Mouse (Mus musculus): ENCODE data around the gene Abce1. TPM values are rescaled to one million over a fixed set of nuclear protein-coding genes. Genes with fewer than 3 reads are reported as not detected.
A peak's percentile ranks its signal among the peaks of the same experiment; 100 is the strongest.

Abce1 gene
- total and polyA plus RNA-seq, 3 experiments: 123 to 306 (median 202) TPM

DNA sequence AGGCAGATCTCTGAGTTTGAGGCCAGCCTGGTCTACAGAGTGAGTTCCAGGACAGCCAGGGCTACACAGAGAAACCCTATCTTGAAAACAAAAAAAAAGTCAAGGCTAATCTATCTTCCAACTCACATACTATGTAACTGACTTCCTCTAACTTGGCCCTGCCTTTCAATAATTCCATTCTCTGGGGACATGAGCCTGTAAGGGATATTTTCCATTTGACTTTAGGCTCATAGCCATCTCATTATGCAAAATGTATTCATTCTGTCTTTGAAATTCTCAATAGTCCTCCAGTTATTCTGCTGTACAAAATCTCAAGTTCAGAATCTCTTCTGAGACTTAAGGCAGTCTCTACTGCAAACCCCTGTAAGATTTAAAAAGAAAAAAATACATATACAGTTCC, 10.0 kb upstream of the Abce1 start (continued):
- no peak for TF ChIP-seq CHD1 (IDR thresholded peaks at IDR 0.05; ENCODE audit: low read depth, low read length)
- TF ChIP-seq RAD21 (IDR thresholded peaks at IDR 0.05; ENCODE audit: low read depth, low read length): no peak
- 0 out of 2 replicates have a peak, but pooled peaks have one; percentile 46 for TF ChIP-seq SIN3A (IDR thresholded peaks at IDR 0.05; ENCODE audit: low read length)
- TF ChIP-seq EP300 (IDR thresholded peaks at IDR 0.05; ENCODE audit: low read length): peak; percentile 72
- TF ChIP-seq IRF4 (IDR thresholded peaks at IDR 0.05; ENCODE audit: low read depth, low read length): no peak
- no peak for TF ChIP-seq CTCF (conservative IDR thresholded peaks at IDR 0.05 in 1 of 2, IDR thresholded peaks at IDR 0.05 in 1 of 2; ENCODE audit: low read depth in 2 of 2, low read length in 2 of 2)

DNA sequence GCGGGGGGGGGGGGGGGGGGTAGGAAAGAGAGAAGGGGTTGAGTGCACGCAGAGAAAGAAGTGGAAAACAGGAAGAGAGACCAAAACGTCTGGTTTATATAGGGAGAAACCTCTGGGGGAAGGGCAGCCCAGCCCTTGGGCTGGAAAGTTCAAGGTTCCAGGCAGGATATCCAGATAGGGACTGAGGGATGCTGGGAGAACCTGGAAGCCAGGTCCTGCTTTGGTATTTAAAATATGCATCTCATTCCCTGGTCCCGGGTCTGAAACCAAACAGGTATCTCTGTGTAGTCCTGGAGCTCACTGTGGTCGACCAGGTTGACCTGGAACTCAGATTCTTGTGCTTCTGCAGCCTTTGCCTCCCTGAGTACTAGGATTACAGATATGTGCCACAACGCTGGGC, 1.1 kb upstream of the Abce1 start:
- Histone ChIP-seq H3K9ac (ENCODE audit: insufficient read depth, low read depth) (peak overlapping the region; percentile 60; the same call in 1 of the 2 replicates), H3K4me3 (replicated peaks in 1 of 3; ENCODE audit: low read depth in 2 of 3, low read length in 2 of 3, poor library complexity in 1 of 3) (no peak overlapping the region)
- dilution Hi-C loops (cut with MboI; ENCODE audit: extremely low pct_ligation_motif_present, extremely low pct_unique_long_range_greater_than_20kb, low sequenced_read_pairs): no loop called here

DNA sequence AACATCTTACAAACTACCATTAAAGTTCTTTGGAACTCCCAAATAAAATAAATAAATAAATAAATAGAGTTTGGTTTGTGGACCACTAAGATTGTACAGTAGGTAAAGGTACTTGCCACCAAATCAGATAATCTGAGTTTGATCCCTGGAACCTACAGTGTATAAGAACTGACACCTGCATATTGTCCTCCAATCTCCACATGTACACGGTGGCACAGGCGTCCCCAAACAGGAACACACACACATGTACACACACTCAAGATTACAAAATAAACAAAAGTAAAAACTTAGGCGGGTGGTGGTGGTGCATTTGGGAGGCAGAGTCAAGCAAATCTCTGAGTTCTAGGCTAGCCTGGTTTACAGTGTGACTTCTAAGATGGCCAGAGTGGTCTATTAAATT, 4.9 kb downstream of the Abce1 start:
- Histone ChIP-seq H3K4me1 (ENCODE audit: control insufficient read depth in 1 of 2, insufficient read depth in 2 of 2) (peaks cover 0 to 5% of the 10 kb centered on the region in 2 experiments; a peak in 1 of 4 replicates), H3K9ac (ENCODE audit: insufficient read depth, low read depth) (no peak overlapping the region), H3K9me3 (replicated peaks; ENCODE audit: low read length) (no peaks in the 10 kb centered on the region), H3K36me3 (replicated peaks in 1 of 2; ENCODE audit: control insufficient read depth in 1 of 2, insufficient read depth in 1 of 2, low read length in 1 of 2) (peaks cover 38 to 54% of the 10 kb centered on the region in 2 experiments), H3K4me2 (ENCODE audit: insufficient read depth, low read depth, poor library complexity, severe bottlenecking) (no peak overlapping the region), H3K27me3 (replicated peaks) (no peaks in the 10 kb centered on the region), H3K79me2 (replicated peaks; ENCODE audit: control insufficient read depth, extremely low read depth, insufficient read depth, poor library complexity, severe bottlenecking) (peaks cover 35% of the 10 kb centered on the region), H3K4me3 (replicated peaks in 1 of 3; ENCODE audit: low read depth in 2 of 3, low read length in 2 of 3, poor library complexity in 1 of 3) (no peak overlapping the region), H3K27ac (ENCODE audit: insufficient read depth, low read depth) (no peak overlapping the region)
- TF ChIP-seq USF2 (conservative IDR thresholded peaks at IDR 0.05; ENCODE audit: low read depth, low read length) (no peak), TBP (conservative IDR thresholded peaks at IDR 0.05; ENCODE audit: low read depth, low read length) (no peak), MYC (IDR thresholded peaks at IDR 0.05; ENCODE audit: low read depth, low read length) (no peak)
- DNase-seq (ENCODE audit: extremely low read depth): no peak
- in situ Hi-C loops (cut with MboI; ENCODE audit: low pct_ligation_motif_present, low pct_unique_long_range_greater_than_20kb, low sequenced_read_pairs): no loop called here
- dilution Hi-C loops (cut with MboI; ENCODE audit: extremely low pct_ligation_motif_present, extremely low pct_unique_long_range_greater_than_20kb, low sequenced_read_pairs): no loop called here

More for the DNA sequence above, 1.1 kb upstream of the Abce1 start:
- Histone ChIP-seq H3K36me3 (replicated peaks in 1 of 2; ENCODE audit: control insufficient read depth in 1 of 2, insufficient read depth in 1 of 2, low read length in 1 of 2) (peaks cover 16 to 33% of the 10 kb centered on the region in 2 experiments), H3K4me2 (ENCODE audit: insufficient read depth, low read depth, poor library complexity, severe bottlenecking) (peak overlapping the region; percentile 95), H3K4me1 (ENCODE audit: control insufficient read depth in 1 of 2, insufficient read depth in 2 of 2) (peaks cover 2 to 13% of the 10 kb centered on the region in 2 experiments; a peak in 2 of 4 replicates), H3K79me2 (replicated peaks; ENCODE audit: control insufficient read depth, extremely low read depth, insufficient read depth, poor library complexity, severe bottlenecking) (peaks cover 30% of the 10 kb centered on the region), H3K9me3 (replicated peaks; ENCODE audit: low read length) (no peaks in the 10 kb centered on the region), H3K27me3 (replicated peaks) (no peaks in the 10 kb centered on the region), H3K27ac (ENCODE audit: insufficient read depth, low read depth) (no peak overlapping the region)
- in situ Hi-C loops (cut with MboI; ENCODE audit: low pct_ligation_motif_present, low pct_unique_long_range_greater_than_20kb, low sequenced_read_pairs): no loop called here
- TF ChIP-seq IRF4 (IDR thresholded peaks at IDR 0.05; ENCODE audit: low read depth, low read length): no peak
- TF ChIP-seq SIN3A (IDR thresholded peaks at IDR 0.05; ENCODE audit: low read length): no peak
- DNase-seq (ENCODE audit: extremely low read depth): no peak

DNA sequence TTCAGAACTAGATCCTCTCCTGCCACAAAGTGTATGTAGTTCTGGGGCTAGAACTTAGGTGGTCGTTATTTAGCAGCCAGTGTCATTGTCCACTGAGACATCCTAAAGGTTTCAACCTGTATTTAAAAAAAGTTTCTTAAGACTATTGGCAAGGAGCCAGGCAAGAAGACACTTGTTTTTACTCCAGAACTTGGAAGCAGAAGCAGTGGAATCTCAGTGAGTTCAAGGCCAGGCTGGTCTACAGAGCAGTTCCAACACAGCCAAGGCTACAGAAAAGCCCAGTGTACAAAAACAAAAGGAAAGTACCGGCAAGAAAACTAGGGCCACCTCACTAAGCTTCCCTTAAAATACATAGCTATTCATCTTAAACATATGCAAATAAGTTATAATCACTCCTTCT, 19.0 kb downstream of the Abce1 start:
- no peak for TF ChIP-seq ZNF384 (IDR thresholded peaks at IDR 0.05; ENCODE audit: low read depth, low read length)
- TF ChIP-seq TBP (conservative IDR thresholded peaks at IDR 0.05; ENCODE audit: low read depth, low read length): no peak
- no peak for TF ChIP-seq ZMIZ1 (IDR thresholded peaks at IDR 0.05; ENCODE audit: low read depth, low read length)
- no peak for TF ChIP-seq CHD1 (IDR thresholded peaks at IDR 0.05; ENCODE audit: low read depth, low read length)
- no peak for TF ChIP-seq RAD21 (IDR thresholded peaks at IDR 0.05; ENCODE audit: low read depth, low read length)
- TF ChIP-seq JUN (IDR thresholded peaks at IDR 0.05; ENCODE audit: insufficient read depth, low read depth, low read length): no peak
- no peak for TF ChIP-seq EP300 (IDR thresholded peaks at IDR 0.05; ENCODE audit: low read length)
- no peak for TF ChIP-seq ETS1 (conservative IDR thresholded peaks at IDR 0.05; ENCODE audit: low read depth, low read length)
- TF ChIP-seq NRF1 (IDR thresholded peaks at IDR 0.05; ENCODE audit: low read depth, low read length): no peak
- no peak for TF ChIP-seq GABPA (IDR thresholded peaks at IDR 0.05; ENCODE audit: insufficient replicate concordance, low read depth, low read length)
- TF ChIP-seq SIN3A (IDR thresholded peaks at IDR 0.05; ENCODE audit: low read length): no peak
- no peak for TF ChIP-seq USF2 (conservative IDR thresholded peaks at IDR 0.05; ENCODE audit: low read depth, low read length)
- TF ChIP-seq MEF2A (IDR thresholded peaks at IDR 0.05; ENCODE audit: borderline replicate concordance, low read depth, low read length): no peak
- no peak for TF ChIP-seq UBTF (IDR thresholded peaks at IDR 0.05; ENCODE audit: low read depth, low read length)
- no peak for DNase-seq (ENCODE audit: extremely low read depth)
- Histone ChIP-seq H3K27ac (ENCODE audit: insufficient read depth, low read depth) (no peak overlapping the region), H3K4me1 (ENCODE audit: control insufficient read depth in 1 of 2, insufficient read depth in 2 of 2) (no peaks in the 10 kb centered on the region), H3K9ac (ENCODE audit: insufficient read depth, low read depth) (no peak overlapping the region), H3K4me3 (replicated peaks in 1 of 3; ENCODE audit: low read depth in 2 of 3, low read length in 2 of 3, poor library complexity in 1 of 3) (no peak overlapping the region), H3K4me2 (ENCODE audit: insufficient read depth, low read depth, poor library complexity, severe bottlenecking) (no peak overlapping the region), H3K36me3 (replicated peaks in 1 of 2; ENCODE audit: control insufficient read depth in 1 of 2, insufficient read depth in 1 of 2, low read length in 1 of 2) (peaks cover 53 to 94% of the 10 kb centered on the region in 2 experiments), H3K27me3 (replicated peaks) (no peaks in the 10 kb centered on the region), H3K9me3 (replicated peaks; ENCODE audit: low read length) (no peaks in the 10 kb centered on the region), H3K79me2 (replicated peaks; ENCODE audit: control insufficient read depth, extremely low read depth, insufficient read depth, poor library complexity, severe bottlenecking) (peaks cover 5% of the 10 kb centered on the region; the same call in 1 of the 2 replicates)
- in situ Hi-C loops (cut with MboI; ENCODE audit: low pct_ligation_motif_present, low pct_unique_long_range_greater_than_20kb, low sequenced_read_pairs) (loop anchor here (25.0 kb wide), 1 partner anchor 1020 kb away; no protein-coding TSS in a partner anchor), dilution Hi-C loops (cut with MboI; ENCODE audit: extremely low pct_ligation_motif_present, extremely low pct_unique_long_range_greater_than_20kb, low sequenced_read_pairs) (no loop called here)

All from CH12.LX (cell line).